Mouse (Mus musculus) lung, postnatal 0 days (tissue): ENCODE measurements around the gene Slc25a42. TPM values are rescaled to one million over a fixed set of nuclear protein-coding genes. Genes with fewer than 3 reads are reported as not detected.

ENCODE experiments used
- ATAC-seq: fragments of 200-750 bp; cut with Nextera tagmentation; 2 replicates; pipeline ENCODE4 v1.8.0; 2017; ENCODE audit warnings: moderate library complexity
- DNase-seq: peaks from one replicate; pipeline ENCODE4 v3.0.0-alpha.2; 2016; ENCODE audit warnings: low spot score
- H3K27ac ChIP-seq: fragments of 300-500 bp; sonication (generic); 2 replicates; pipeline ENCODE4 v1.5.1; 2014; ENCODE audit warnings: antibody characterized with exemption, mild to moderate bottlenecking, low read length, mixed read lengths
- H3K27me3 ChIP-seq: fragments of 300-500 bp; sonication (generic); replicated peaks from 2 replicates; pipeline ENCODE4 v1.6.1; 2014; ENCODE audit warnings: low read length, mixed read lengths; ENCODE audit not compliant: insufficient read depth
- H3K36me3 ChIP-seq: fragments of 300-500 bp; sonication (generic); 2 replicates; pipeline ENCODE4 v1.6.1; 2014; ENCODE audit warnings: low read length, mixed read lengths; ENCODE audit not compliant: insufficient read depth
- H3K4me1 ChIP-seq: fragments of 300-500 bp; sonication (generic); 2 replicates; pipeline ENCODE4 v1.6.1; 2014; ENCODE audit warnings: antibody characterized with exemption, low read depth, low read length, mixed read lengths; ENCODE audit not compliant: insufficient read depth
- H3K4me2 ChIP-seq: fragments of 300-500 bp; sonication (generic); replicated peaks from 2 replicates; pipeline ENCODE4 v1.6.1; 2014; ENCODE audit warnings: low read depth, mild to moderate bottlenecking, low read length, moderate library complexity, mixed read lengths
- H3K4me3 ChIP-seq: fragments of 300-500 bp; sonication (generic); 2 replicates; pipeline ENCODE4 v1.5.1; 2014; ENCODE audit warnings: low read depth, low read length
- H3K9ac ChIP-seq: fragments of 300-500 bp; sonication (generic); replicated peaks from 2 replicates; pipeline ENCODE4 v1.6.1; 2014; ENCODE audit warnings: low read depth, mild to moderate bottlenecking
- H3K9me3 ChIP-seq: fragments of 300-500 bp; sonication (generic); 2 replicates; pipeline ENCODE4 v1.6.1; 2016; ENCODE audit warnings: low read length, mixed read lengths
- CTCF ChIP-seq: IDR thresholded peaks from 2 replicates; pipeline ENCODE4 v1.5.1; 2016; ENCODE audit warnings: antibody characterized with exemption, mild to moderate bottlenecking
- EP300 ChIP-seq: IDR thresholded peaks from 2 replicates; pipeline ENCODE4 v1.6.1; 2016; ENCODE audit warnings: antibody characterized with exemption, mild to moderate bottlenecking, control low read depth
- WGBS: fragments of 180-500 bp; shearing (Covaris S2); extraction: QIAGEN DNeasy Blood & Tissue Kit; methylation state at CpG from one replicate; pipeline ENCODE4 v1.1.7; 2014; 5-methylcytosine and 5-hydroxymethylcytosine counted together
- polyA plus RNA-seq: library from polyadenylated mRNA; unstranded; fragments of >200 nt; fragmentation: Nextera tagmentation; extraction: Ambion mirVana; gene quantifications from 2 replicates; pipeline ENCODE4 v1.2.1, GENCODE M21; 2015

The Slc25a42 gene
- polyA plus RNA-seq, 1 experiment from 2014 or later: 4.0 TPM

- WGBS: 92% methylated on average over 6 of the region's 6 CpGs
- H3K36me3 ChIP-seq: peaks cover 38% of the 10 kb centered on the region
- no peak for TF ChIP-seq EP300
- TF ChIP-seq CTCF: no peak
Measured at GRCm38 (mm10) chr8:70246622-70247021, 34.5 kb upstream of the Slc25a42 start.

GRCm38 (mm10) chr8:70240642-70241041, 28.5 kb upstream of the Slc25a42 start:
- 84% methylated on average over 5 of the region's 5 CpGs for WGBS
- Histone ChIP-seq H3K9me3 (no peaks in the 10 kb centered on the region), H3K9ac (no peak overlapping the region), H3K4me1 (no peaks in the 10 kb centered on the region), H3K4me2 (no peak overlapping the region), H3K36me3 (peaks cover 30% of the 10 kb centered on the region; the same call in 1 of the 2 replicates), H3K27me3 (no peaks in the 10 kb centered on the region), H3K4me3 (no peak overlapping the region), H3K27ac (no peak overlapping the region)
- peak; percentile 35 for ATAC-seq
- peak; percentile 55 for TF ChIP-seq CTCF
- TF ChIP-seq EP300: no peak
- DNase-seq: peak; percentile 22

More at GRCm38 (mm10) chr8:70246622-70247021, 34.5 kb upstream of the Slc25a42 start:
- no peaks in the 10 kb centered on the region for H3K9me3 ChIP-seq
- ATAC-seq (no peak), DNase-seq (no peak)
- H3K4me2 ChIP-seq: no peak overlapping the region
- H3K27ac ChIP-seq: no peak overlapping the region
- no peak overlapping the region for H3K4me3 ChIP-seq
- no peaks in the 10 kb centered on the region for H3K4me1 ChIP-seq
- no peaks in the 10 kb centered on the region for H3K27me3 ChIP-seq
- no peak overlapping the region for H3K9ac ChIP-seq

DNA sequence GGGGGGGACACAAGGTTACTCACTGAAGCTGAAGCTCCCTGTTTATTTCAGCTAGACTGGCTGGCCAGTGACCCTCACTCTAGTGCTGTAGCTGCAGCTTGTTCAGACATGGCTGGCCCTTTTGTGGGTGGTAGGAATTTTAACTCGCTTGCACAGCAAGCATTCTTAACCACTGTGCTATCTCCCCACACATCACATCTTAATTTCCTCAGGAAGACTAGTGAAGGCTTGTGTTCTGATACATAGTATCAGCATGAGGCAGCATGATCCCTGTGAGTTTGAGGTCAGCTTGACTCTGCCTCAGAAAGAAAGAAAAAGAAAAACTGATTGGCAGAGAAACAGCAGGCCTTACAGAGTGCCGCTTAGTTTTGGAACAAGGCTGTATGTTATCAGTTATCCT, 25.7 kb upstream of the Slc25a42 start:
- Histone ChIP-seq H3K27ac (no peak overlapping the region), H3K9me3 (no peaks in the 10 kb centered on the region), H3K27me3 (no peaks in the 10 kb centered on the region), H3K4me2 (no peak overlapping the region), H3K4me3 (no peak overlapping the region), H3K36me3 (peaks cover 12% of the 10 kb centered on the region; the same call in 1 of the 2 replicates), H3K9ac (no peak overlapping the region), H3K4me1 (peaks cover 6% of the 10 kb centered on the region; the same call in 1 of the 2 replicates)
- 82% methylated on average over 2 of the region's 2 CpGs for WGBS
- DNase-seq (no peak), ATAC-seq (no peak)
- no peak for TF ChIP-seq EP300

DNA sequence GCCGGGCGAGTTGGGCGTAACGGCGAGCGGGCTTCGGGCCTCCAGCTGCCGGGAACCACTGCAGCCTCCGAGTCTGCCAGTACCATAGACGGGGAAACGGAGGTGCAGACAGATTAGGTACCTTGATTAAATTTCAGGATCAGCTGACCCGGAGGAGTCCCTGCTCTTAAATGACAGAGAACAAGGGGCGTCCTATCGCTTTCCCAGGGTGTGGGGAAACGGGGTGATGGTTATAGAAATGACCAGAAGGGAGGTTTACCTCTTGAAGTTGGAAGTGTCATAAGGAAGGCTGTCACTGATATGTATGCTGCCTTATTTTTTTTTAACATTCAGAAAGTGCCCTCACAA, 22.6 kb upstream of the Slc25a42 start:
- ATAC-seq (no peak), DNase-seq (no peak)
- no peaks in the 10 kb centered on the region for H3K9me3 ChIP-seq
- peaks cover 8% of the 10 kb centered on the region; the same call in 1 of the 2 replicates for H3K36me3 ChIP-seq
- WGBS: 0% methylated on average over 15 of the region's 15 CpGs
- H3K27ac ChIP-seq: no peak overlapping the region
- peak overlapping the region; percentile 87; the same call in 1 of the 2 replicates for H3K9ac ChIP-seq
- H3K4me2 ChIP-seq: peak overlapping the region; percentile 85
- H3K4me1 ChIP-seq: peaks cover 6% of the 10 kb centered on the region; the same call in 1 of the 2 replicates
- H3K4me3 ChIP-seq: peak overlapping the region; percentile 83
- TF ChIP-seq EP300 (no peak), CTCF (no peak)
- no peaks in the 10 kb centered on the region for H3K27me3 ChIP-seq

DNA sequence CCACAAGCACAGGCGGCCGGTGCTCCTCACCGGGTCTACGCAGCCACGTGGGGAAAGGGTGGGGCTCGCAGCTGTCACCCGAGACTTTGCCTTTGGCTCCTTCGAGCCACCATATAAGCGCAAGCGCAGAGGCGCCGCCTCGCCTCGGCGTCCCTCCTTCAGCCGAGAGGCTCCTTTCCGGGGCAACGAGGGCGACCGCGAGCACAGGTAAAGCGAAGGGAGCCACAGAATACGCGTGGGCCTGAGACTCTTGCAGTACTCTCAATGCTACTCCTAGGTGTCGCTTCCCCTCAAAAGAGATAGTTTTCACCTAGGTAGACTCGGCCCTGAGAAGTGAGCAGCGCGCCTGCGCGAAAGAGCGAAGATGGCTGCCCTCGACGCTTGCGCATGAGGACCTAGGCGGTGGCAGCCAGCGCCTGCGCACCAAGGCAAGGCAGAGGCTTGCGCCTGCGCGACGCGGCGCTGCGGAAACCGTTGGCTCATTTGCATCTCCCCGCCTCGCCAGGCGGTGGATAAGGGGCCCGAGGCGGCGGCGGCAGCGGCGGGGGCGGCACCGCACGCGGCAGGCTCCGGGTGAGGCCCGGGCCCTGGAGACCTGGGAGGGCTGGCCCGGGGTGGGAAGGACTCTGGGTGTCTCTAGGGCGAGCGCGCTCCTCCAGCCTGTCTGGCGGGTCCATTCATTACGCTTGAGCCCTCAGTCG, 22.1 kb upstream of the Slc25a42 start, which contains the start of the genes Sugp2 and Armc6:
Gene Sugp2 (plus strand): TSS at position 147 of the 701 bp plus-strand sequence.
Gene Armc6 (minus strand): TSS at position 387 of the 701 bp plus-strand sequence.
- TF ChIP-seq CTCF (peak; percentile 21; the same call in 1 of the 2 replicates), EP300 (no peak)
- H3K27me3 ChIP-seq: no peaks in the 10 kb centered on the region
- H3K4me1 ChIP-seq: peaks cover 6% of the 10 kb centered on the region; the same call in 1 of the 2 replicates
- peaks cover 6% of the 10 kb centered on the region; the same call in 1 of the 2 replicates for H3K36me3 ChIP-seq
- ATAC-seq (peak; percentile 98), DNase-seq (peak; percentile 98)
- peak within 1 kb of the TSS; percentile 95 for H3K27ac ChIP-seq
- under 1% methylated on average over 63 of the region's 67 CpGs for WGBS
- H3K9me3 ChIP-seq: no peaks in the 10 kb centered on the region
- peak within 1 kb of the TSS; percentile 85 for H3K4me2 ChIP-seq
- H3K9ac ChIP-seq: peak within 1 kb of the TSS; percentile 87
- peak within 1 kb of the TSS; percentile 83 for H3K4me3 ChIP-seq

DNA sequence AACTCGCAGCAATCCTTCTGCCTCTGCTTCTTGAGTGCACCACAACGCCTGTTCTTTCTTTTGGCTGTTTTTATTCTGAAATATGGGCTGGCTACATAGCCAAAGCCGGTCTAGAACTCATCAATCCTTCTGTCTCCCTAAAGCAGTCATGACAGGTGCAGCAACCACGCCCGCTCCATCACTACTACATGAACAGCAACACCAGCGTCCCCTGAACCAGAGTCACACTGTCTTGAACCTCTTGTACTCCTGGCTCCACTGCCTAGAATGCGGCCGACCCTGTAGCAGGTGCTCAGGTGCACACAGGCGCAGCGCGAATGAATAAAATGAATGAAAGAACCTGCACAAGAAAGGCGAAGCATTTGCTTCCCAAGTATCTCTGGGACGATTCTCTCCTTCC, 21.5 kb upstream of the Slc25a42 start:
- H3K36me3 ChIP-seq: peaks cover 6% of the 10 kb centered on the region; the same call in 1 of the 2 replicates
- TF ChIP-seq CTCF (no peak), EP300 (no peak)
- H3K9me3 ChIP-seq: no peaks in the 10 kb centered on the region
- ATAC-seq (no peak), DNase-seq (no peak)
- peak overlapping the region; percentile 85 for H3K4me2 ChIP-seq
- H3K27ac ChIP-seq: no peak overlapping the region
- peak overlapping the region; percentile 83 for H3K4me3 ChIP-seq
- H3K4me1 ChIP-seq: peaks cover 6% of the 10 kb centered on the region; the same call in 1 of the 2 replicates
- peak overlapping the region; percentile 87 for H3K9ac ChIP-seq
- WGBS: 4% methylated on average over 13 of the region's 13 CpGs
- no peaks in the 10 kb centered on the region for H3K27me3 ChIP-seq
